ENCODE assay signal across 9 mouse cellular contexts in the genomic region with DNA sequence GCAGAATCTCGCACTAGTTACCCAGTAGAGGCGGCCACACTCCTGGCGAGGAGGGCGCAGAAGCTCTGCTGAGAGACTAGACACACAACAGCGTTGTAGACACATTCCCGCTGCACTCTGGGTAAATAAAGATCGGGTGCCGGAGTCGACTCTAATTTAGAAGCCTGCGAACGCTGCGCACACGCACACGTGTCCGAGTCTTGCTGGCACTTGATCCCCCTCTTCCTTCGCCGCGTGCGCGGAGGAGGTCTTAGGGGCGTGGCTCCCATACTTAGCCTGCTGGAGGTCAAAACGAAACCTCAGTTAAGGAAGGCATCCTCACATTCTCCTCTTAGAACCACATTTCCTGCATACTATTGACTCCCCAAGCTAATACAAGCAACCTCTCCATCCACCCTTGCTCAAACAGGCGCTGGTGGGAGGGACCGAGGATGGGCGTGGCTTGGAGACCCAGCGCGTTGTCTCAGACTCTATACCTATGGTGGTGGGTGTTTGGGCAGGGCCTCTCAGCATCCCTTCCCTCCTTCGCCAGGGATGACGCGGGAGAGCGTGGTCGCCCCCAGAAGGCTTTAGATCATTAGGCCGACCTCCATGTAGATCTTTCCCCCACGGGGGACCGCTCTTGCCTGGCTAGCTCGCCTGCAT. TPM values are rescaled to one million over a fixed set of nuclear protein-coding genes. Genes with fewer than 3 reads are reported as not detected.
A peak's percentile ranks its signal among the peaks of the same experiment; 100 is the strongest.
DNase-seq lines count a peak whose midpoint lies in the region; ATAC-seq and TF ChIP-seq lines count a peak whose summit lies in the region.
"Had no signal": no experiment of that assay in that cellular context is flagged by ENCODE, and none has a peak within 500 bp of the region (broad histone marks: within the 10 kb centered on the region; RNA-seq: fewer than 3 reads in every experiment).

No protein-coding gene starts in this region.

- H3K4me2 ChIP-seq in heart, embryonic 15.5 days: peak overlapping the region; percentile 98
- peak overlapping the region; percentile 100 for H3K4me2 ChIP-seq in liver, embryonic 14.5 days (ENCODE audit: low read depth)
- H3K4me2 ChIP-seq in neural tube, embryonic 13.5 days: peak overlapping the region; percentile 75

- H3K4me3 ChIP-seq in forebrain, embryonic 10.5 days: peak overlapping the region; percentile 50
- peak overlapping the region; percentile 59 for H3K4me3 ChIP-seq in heart, embryonic 15.5 days
- H3K4me3 ChIP-seq in liver, embryonic 14.5 days (ENCODE audit: insufficient read depth in 1 of 2, low read depth in 2 of 2, low read length in 2 of 2): peak overlapping the region; percentile 67 to 79
- H3K4me3 ChIP-seq in neural tube, embryonic 13.5 days: peak overlapping the region; percentile 43
- H3K4me3 ChIP-seq in thymus, adult 2 months (ENCODE audit: control insufficient read depth, insufficient read depth, low read length): peak overlapping the region; percentile 55

- no peak for TF ChIP-seq EP300 in liver, embryonic 14.5 days (IDR thresholded peaks at IDR 0.05; ENCODE audit: low read depth)

- WGBS in forebrain, embryonic 10.5 days: 0% methylated on average over 36 of the region's 36 CpGs
- WGBS in heart, embryonic 15.5 days: 0% methylated on average over 36 of the region's 36 CpGs
- under 1% methylated on average over 36 of the region's 36 CpGs for WGBS in liver, embryonic 14.5 days (ENCODE audit: insufficient replicate concordance)
- under 1% methylated on average over 36 of the region's 36 CpGs for WGBS in neural tube, embryonic 13.5 days
- under 1% methylated on average over 36 of the region's 36 CpGs for WGBS in thymus, adult 2 months

- peaks cover 100% of the 10 kb centered on the region for H3K27me3 ChIP-seq in forebrain, embryonic 10.5 days (ENCODE audit: poor library complexity, severe bottlenecking)
- H3K27me3 ChIP-seq in heart, embryonic 15.5 days: peaks cover 50% of the 10 kb centered on the region
- H3K27me3 ChIP-seq in liver, embryonic 14.5 days (ENCODE audit: control insufficient read depth, insufficient read depth, low read length): peaks cover 45% of the 10 kb centered on the region
- H3K27me3 ChIP-seq in neural tube, embryonic 13.5 days: peaks cover 98% of the 10 kb centered on the region
- peaks cover 31% of the 10 kb centered on the region for H3K27me3 ChIP-seq in thymus, adult 2 months (ENCODE audit: control insufficient read depth, insufficient read depth, low read length)

- H3K9me3 ChIP-seq in forebrain, embryonic 10.5 days: no peaks in the 10 kb centered on the region
- H3K9me3 ChIP-seq in heart, embryonic 15.5 days (replicated peaks): no peaks in the 10 kb centered on the region
- no peaks in the 10 kb centered on the region for H3K9me3 ChIP-seq in liver, embryonic 14.5 days (ENCODE audit: control insufficient read depth, low read length)
- no peaks in the 10 kb centered on the region for H3K9me3 ChIP-seq in neural tube, embryonic 13.5 days

- H3K9ac ChIP-seq in heart, embryonic 15.5 days: peak overlapping the region; percentile 47
- H3K9ac ChIP-seq in liver, embryonic 14.5 days (replicated peaks): peak overlapping the region; percentile 65
- peak overlapping the region; percentile 63 for H3K9ac ChIP-seq in neural tube, embryonic 13.5 days

- H3K4me1 ChIP-seq in forebrain, embryonic 10.5 days: peaks cover 68% of the 10 kb centered on the region
- peaks cover 57% of the 10 kb centered on the region for H3K4me1 ChIP-seq in heart, embryonic 15.5 days (replicated peaks)
- peaks cover 30 to 32% of the 10 kb centered on the region in 2 experiments for H3K4me1 ChIP-seq in liver, embryonic 14.5 days (replicated peaks; ENCODE audit: control insufficient read depth in 2 of 2, insufficient read depth in 2 of 2, low read length in 1 of 2)
- peaks cover 67% of the 10 kb centered on the region for H3K4me1 ChIP-seq in neural tube, embryonic 13.5 days (replicated peaks)
- peaks cover 39% of the 10 kb centered on the region for H3K4me1 ChIP-seq in thymus, adult 2 months (replicated peaks; ENCODE audit: control insufficient read depth, insufficient read depth, low read length)

- peak; percentile 28 for ATAC-seq in CD4-positive, CD25-positive, alpha-beta regulatory T cell, adult 4 months
- ATAC-seq in heart, embryonic 15.5 days (replicated peaks; ENCODE audit: insufficient number of reproducible peaks, insufficient read depth, low FRiP score, low read depth): peak; percentile 10; the same call in 1 of the 2 replicates
- no peak for ATAC-seq in liver, embryonic 14.5 days (ENCODE audit: insufficient read depth)
- peak; percentile 59 for ATAC-seq in neural tube, embryonic 13.5 days (ENCODE audit: low read depth)

- no peak for TF ChIP-seq CTCF in liver, embryonic 14.5 days (IDR thresholded peaks at IDR 0.05; ENCODE audit: low read depth)
- no peak for TF ChIP-seq CTCF in thymus, adult 2 months (IDR thresholded peaks at IDR 0.05; ENCODE audit: borderline replicate concordance, control insufficient read depth, extremely low read depth, insufficient read depth, low read length, poor library complexity)

- no peak overlapping the region for H3K27ac ChIP-seq in forebrain, embryonic 10.5 days
- peak overlapping the region; percentile 64 for H3K27ac ChIP-seq in heart, embryonic 15.5 days
- peak overlapping the region; percentile 88 for H3K27ac ChIP-seq in liver, embryonic 14.5 days
- H3K27ac ChIP-seq in neural tube, embryonic 13.5 days (replicated peaks): no peak overlapping the region
- peak overlapping the region; percentile 10; the same call in 1 of the 2 replicates for H3K27ac ChIP-seq in thymus, adult 2 months (ENCODE audit: control insufficient read depth, insufficient read depth, low read length)

- no peaks in the 10 kb centered on the region for H3K36me3 ChIP-seq in forebrain, embryonic 10.5 days (replicated peaks)
- H3K36me3 ChIP-seq in heart, embryonic 15.5 days: no peaks in the 10 kb centered on the region
- H3K36me3 ChIP-seq in liver, embryonic 14.5 days (replicated peaks; ENCODE audit: control insufficient read depth, insufficient read depth, low read depth): no peaks in the 10 kb centered on the region
- no peaks in the 10 kb centered on the region for H3K36me3 ChIP-seq in neural tube, embryonic 13.5 days
- no peaks in the 10 kb centered on the region for H3K36me3 ChIP-seq in thymus, adult 2 months (ENCODE audit: control insufficient read depth, insufficient read depth, low read length)

- no peak for TF ChIP-seq POLR2A in thymus, adult 2 months (IDR thresholded peaks at IDR 0.05; ENCODE audit: control insufficient read depth, extremely low read depth, insufficient read depth, low read length, poor library complexity)

- peak; percentile 68 for DNase-seq in adrenal gland, postnatal 10 days
- peak; percentile 60 for DNase-seq in forebrain, embryonic 10.5 days (ENCODE audit: extremely low spot score, low spot score)
- peak; percentile 57 to 76 for DNase-seq in kidney, postnatal 25 days
- peak in 1 of 3 experiments; percentile 44 for DNase-seq in liver, embryonic 14.5 days (ENCODE audit: low read depth in 3 of 3, low spot score in 3 of 3)
- DNase-seq in thymus, adult 2 months: peak; percentile 65

RNA-seq across cellular contexts. Expression of a gene that starts 0.5 kb away (rescaled TPM):
- under 1 TPM in 1 of 2 experiments, not detected in 1; 0.20 TPM for polyA plus RNA-seq in CD4-positive, CD25-positive, alpha-beta regulatory T cell, adult 4 months (2017; shearing (Covaris generic))
- total RNA-seq in adrenal gland, postnatal 10 days (2021): under 1 TPM; 0.51 to 0.67 TPM
- 0.05 TPM in 1 of 2 replicates, not detected in the other for polyA plus RNA-seq in forebrain, embryonic 10.5 days (2016; fragmentation: Nextera tagmentation; extraction: Ambion mirVana)
- polyA plus RNA-seq in heart, embryonic 15.5 days (2015; fragmentation: Nextera tagmentation; extraction: Ambion mirVana): 0.04 and 0.13 TPM in 2 replicates
- polyA plus RNA-seq in liver, embryonic 14.5 days (2012; rRNA removed): 0.70 and 0.87 TPM in 2 replicates
- 0.20 and 0.28 TPM in 2 replicates for polyA plus RNA-seq in liver, embryonic 14.5 days (2014; fragmentation: Nextera tagmentation; extraction: Ambion mirVana)
- polyA plus RNA-seq in neural tube, embryonic 13.5 days (2015; fragmentation: Nextera tagmentation; extraction: Ambion mirVana): 0.45 and 0.68 TPM in 2 replicates
- 0.63 and 1.0 TPM in 2 replicates for polyA plus RNA-seq in thymus, adult 2 months (2012; rRNA removed)

RNA-seq across cellular contexts. Expression of a gene that starts 2.2 kb away (rescaled TPM):
- polyA plus RNA-seq in CD4-positive, CD25-positive, alpha-beta regulatory T cell, adult 4 months (2017; shearing (Covaris generic)): 1 to 10 TPM; 2.7 to 3.5 TPM
- 1 to 10 TPM; 2.3 to 3.2 TPM for total RNA-seq in adrenal gland, postnatal 10 days (2021)
- 4.8 and 7.9 TPM in 2 replicates for polyA plus RNA-seq in forebrain, embryonic 10.5 days (2016; fragmentation: Nextera tagmentation; extraction: Ambion mirVana)
- polyA plus RNA-seq in heart, embryonic 15.5 days (2015; fragmentation: Nextera tagmentation; extraction: Ambion mirVana): 1.9 and 2.8 TPM in 2 replicates
- 61.8 and 64.1 TPM in 2 replicates for polyA plus RNA-seq in liver, embryonic 14.5 days (2012; rRNA removed)
- 204 and 223 TPM in 2 replicates for polyA plus RNA-seq in liver, embryonic 14.5 days (2014; fragmentation: Nextera tagmentation; extraction: Ambion mirVana)
- 0.33 and 0.56 TPM in 2 replicates for polyA plus RNA-seq in neural tube, embryonic 13.5 days (2015; fragmentation: Nextera tagmentation; extraction: Ambion mirVana)
- polyA plus RNA-seq in thymus, adult 2 months (2012; rRNA removed): 0.26 and 0.71 TPM in 2 replicates

RNA-seq across cellular contexts. Expression of a gene that starts 15.6 kb away (rescaled TPM):
- polyA plus RNA-seq in CD4-positive, CD25-positive, alpha-beta regulatory T cell, adult 4 months (2017; shearing (Covaris generic)): 100 to 1,000 TPM in 1 of 2 experiments, 10 to 100 TPM in 1; 66.8 to 106 TPM
- total RNA-seq in adrenal gland, postnatal 10 days (2021): 10 to 100 TPM; 10.8 to 12.4 TPM
- 4.1 and 5.8 TPM in 2 replicates for polyA plus RNA-seq in forebrain, embryonic 10.5 days (2016; fragmentation: Nextera tagmentation; extraction: Ambion mirVana)
- polyA plus RNA-seq in heart, embryonic 15.5 days (2015; fragmentation: Nextera tagmentation; extraction: Ambion mirVana): 13.2 and 24.9 TPM in 2 replicates
- 5.4 and 6.9 TPM in 2 replicates for polyA plus RNA-seq in liver, embryonic 14.5 days (2012; rRNA removed)
- 7.9 and 9.1 TPM in 2 replicates for polyA plus RNA-seq in liver, embryonic 14.5 days (2014; fragmentation: Nextera tagmentation; extraction: Ambion mirVana)
- 3.9 and 4.8 TPM in 2 replicates for polyA plus RNA-seq in neural tube, embryonic 13.5 days (2015; fragmentation: Nextera tagmentation; extraction: Ambion mirVana)
- polyA plus RNA-seq in thymus, adult 2 months (2012; rRNA removed): 78.1 and 90.8 TPM in 2 replicates

RNA-seq across cellular contexts. Expression of a gene that starts 28.8 kb away (rescaled TPM):
- polyA plus RNA-seq in CD4-positive, CD25-positive, alpha-beta regulatory T cell, adult 4 months (2017; shearing (Covaris generic)): 100 to 1,000 TPM in 1 of 2 experiments, 10 to 100 TPM in 1; 94.9 to 122 TPM
- total RNA-seq in adrenal gland, postnatal 10 days (2021): 100 to 1,000 TPM; 121 to 125 TPM
- 152 and 154 TPM in 2 replicates for polyA plus RNA-seq in forebrain, embryonic 10.5 days (2016; fragmentation: Nextera tagmentation; extraction: Ambion mirVana)
- 136 and 147 TPM in 2 replicates for polyA plus RNA-seq in heart, embryonic 15.5 days (2015; fragmentation: Nextera tagmentation; extraction: Ambion mirVana)
- polyA plus RNA-seq in liver, embryonic 14.5 days (2012; rRNA removed): 36.5 and 36.7 TPM in 2 replicates
- polyA plus RNA-seq in liver, embryonic 14.5 days (2014; fragmentation: Nextera tagmentation; extraction: Ambion mirVana): 61.3 and 67.7 TPM in 2 replicates
- 105 and 110 TPM in 2 replicates for polyA plus RNA-seq in neural tube, embryonic 13.5 days (2015; fragmentation: Nextera tagmentation; extraction: Ambion mirVana)
- 125 and 140 TPM in 2 replicates for polyA plus RNA-seq in thymus, adult 2 months (2012; rRNA removed)

RNA-seq across cellular contexts. Expression of a gene that starts 35.5 kb away (rescaled TPM):
- polyA plus RNA-seq in CD4-positive, CD25-positive, alpha-beta regulatory T cell, adult 4 months (2017; shearing (Covaris generic)): 1 to 10 TPM in 1 of 2 experiments, not detected in 1; 1.4 TPM
- total RNA-seq in adrenal gland, postnatal 10 days (2021): not detected
- polyA plus RNA-seq in forebrain, embryonic 10.5 days (2016; fragmentation: Nextera tagmentation; extraction: Ambion mirVana): 1.5 and 1.9 TPM in 2 replicates
- polyA plus RNA-seq in heart, embryonic 15.5 days (2015; fragmentation: Nextera tagmentation; extraction: Ambion mirVana): 0.42 TPM in 1 of 2 replicates, not detected in the other
- 0.21 and 0.49 TPM in 2 replicates for polyA plus RNA-seq in liver, embryonic 14.5 days (2012; rRNA removed)
- polyA plus RNA-seq in liver, embryonic 14.5 days (2014; fragmentation: Nextera tagmentation; extraction: Ambion mirVana): 0.57 TPM in 1 of 2 replicates, not detected in the other
- 1.4 and 2.1 TPM in 2 replicates for polyA plus RNA-seq in neural tube, embryonic 13.5 days (2015; fragmentation: Nextera tagmentation; extraction: Ambion mirVana)
- 0.79 and 1.1 TPM in 2 replicates for polyA plus RNA-seq in thymus, adult 2 months (2012; rRNA removed)
- polyA plus RNA-seq: gonadal fat pad, adult 2 months had no signal

Comparison
In these comparisons a context has a peak if more than half of its experiments do, and no peak if none do; other contexts are left out.
1. H3K27ac ChIP-seq: peak in heart, embryonic 15.5 days (single experiment), liver, embryonic 14.5 days (single experiment) and thymus, adult 2 months (single experiment); none in forebrain, embryonic 10.5 days (single experiment) and neural tube, embryonic 13.5 days (single experiment).
2. Peak in every context shown above with its lines, with median percentiles within 50 percentile points of each other: H3K4me3 ChIP-seq, H3K4me2 ChIP-seq and H3K9ac ChIP-seq.